Mouse (Mus musculus) heart, postnatal 0 days (tissue): ENCODE measurements around the gene Abr.

Source experiments
- CTCF ChIP-seq: IDR thresholded peaks from 2 replicates; pipeline ENCODE4 v1.5.1; 2016; ENCODE audit warnings: antibody characterized with exemption, control low read depth, low read depth
- EP300 ChIP-seq: IDR thresholded peaks from 2 replicates; pipeline ENCODE4 v1.6.1; 2016; ENCODE audit warnings: antibody characterized with exemption, low read depth

DNA sequence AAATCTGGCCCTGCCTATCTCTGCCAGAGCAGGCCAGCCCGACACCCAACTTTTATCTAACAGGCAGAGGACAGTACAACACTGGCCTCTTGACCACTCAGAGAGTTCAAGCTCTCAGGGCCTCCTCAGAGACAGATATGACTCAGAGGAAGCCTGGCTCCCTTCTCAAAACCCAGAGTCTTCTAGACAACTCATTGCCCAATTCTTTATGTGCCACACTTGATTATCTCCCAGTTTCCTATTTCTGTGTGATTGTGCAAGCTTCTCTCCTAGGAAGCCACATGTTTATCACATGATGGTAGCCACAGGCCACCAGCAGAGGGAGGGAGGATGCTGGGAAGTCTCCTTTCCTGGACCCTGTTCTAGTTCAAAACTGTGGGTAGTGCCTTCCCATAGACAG, 34.8 kb downstream of the Abr start:
- TF ChIP-seq CTCF (no peak), EP300 (no peak)
